Mouse (Mus musculus): ENCODE measurements around the gene Cfap97d2. TPM values are rescaled to one million over a fixed set of nuclear protein-coding genes. Genes with fewer than 3 reads are reported as not detected.

The Cfap97d2 gene
- total and polyA plus RNA-seq, 3 experiments, result not detected

DNA sequence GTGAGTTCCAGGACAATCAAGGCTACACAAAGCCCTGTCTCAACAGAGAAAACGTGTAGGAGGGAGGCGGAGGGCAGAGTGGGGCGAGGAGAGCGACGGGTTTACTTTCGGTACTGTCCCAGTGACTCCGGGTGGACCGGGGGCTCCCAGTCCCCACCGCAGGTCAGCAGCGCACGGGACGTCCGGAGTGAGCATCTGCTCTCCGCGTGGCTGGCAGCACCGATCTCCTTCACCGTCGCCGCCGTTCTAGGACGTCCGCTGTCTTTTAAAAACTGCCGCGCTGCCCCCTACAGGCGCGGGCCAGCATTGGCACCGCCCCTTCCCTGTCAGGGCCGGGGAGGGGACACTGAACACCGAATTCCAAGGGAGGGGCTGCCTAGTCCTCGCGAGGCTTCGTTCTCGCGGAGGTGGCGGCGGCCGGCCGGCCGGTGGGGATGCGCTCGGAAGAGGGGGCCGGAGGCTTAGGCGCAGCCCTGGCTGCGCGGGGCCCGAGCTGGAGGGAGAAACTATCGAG, 79.6 kb downstream of the Cfap97d2 start, which contains the start of gene Upf3a:
Gene Upf3a, plus strand, starts transcription at position 366 of the 514 bp plus-strand sequence.
- no peaks in the 10 kb centered on the region for H3K27me3 ChIP-seq (ENCODE audit: control insufficient read depth in 1 of 2, insufficient read depth in 2 of 2, low read length in 2 of 2)
- peaks cover 11% of the 10 kb centered on the region for H3K79me2 ChIP-seq (ENCODE audit: control insufficient read depth, insufficient read depth, low read length, poor library complexity)
- TF ChIP-seq TBP (IDR thresholded peaks at IDR 0.05; ENCODE audit: low read depth, low read length) (peak; percentile 91), MAZ (IDR thresholded peaks at IDR 0.05; ENCODE audit: low read depth, low read length) (peak; percentile 10; the same call in 1 of the 2 replicates), POLR2A (IDR thresholded peaks at IDR 0.05; ENCODE audit: control insufficient read depth in 1 of 2, insufficient read depth in 1 of 2, low read depth in 1 of 2, low read length in 2 of 2, poor library complexity in 1 of 2) (peak; percentile 94 to 96), MAX (IDR thresholded peaks at IDR 0.05; ENCODE audit: low read length) (peak; percentile 70), MEF2A (IDR thresholded peaks at IDR 0.05; ENCODE audit: extremely low read depth, insufficient replicate concordance, low read depth, low read length, poor library complexity, severe bottlenecking) (no peak), SIN3A (IDR thresholded peaks at IDR 0.05; ENCODE audit: low read length) (peak; percentile 67; the same call in 1 of the 2 replicates), EP300 (IDR thresholded peaks at IDR 0.05; ENCODE audit: low read depth in 1 of 2, low read length in 2 of 2) (no peak), NELFE (IDR thresholded peaks at IDR 0.05; ENCODE audit: low read depth, low read length) (peak; percentile 91), MXI1 (IDR thresholded peaks at IDR 0.05; ENCODE audit: low read depth, low read length) (peak; percentile 85), HCFC1 (IDR thresholded peaks at IDR 0.05; ENCODE audit: low read depth, low read length) (peak; percentile 67; the same call in 1 of the 2 replicates), E2F4 (IDR thresholded peaks at IDR 0.05; ENCODE audit: borderline replicate concordance, low read depth, low read length) (no peak), ELF1 (IDR thresholded peaks at IDR 0.05; ENCODE audit: low read depth, low read length) (peak; percentile 36; the same call in 1 of the 2 replicates), POLR2AphosphoS2 (IDR thresholded peaks at IDR 0.05; ENCODE audit: low read length) (peak; percentile 91), GABPA (IDR thresholded peaks at IDR 0.05; ENCODE audit: low read depth, low read length) (no peak), CTCF (IDR thresholded peaks at IDR 0.05 in 2 of 3, conservative IDR thresholded peaks at IDR 0.05 in 1 of 3; ENCODE audit: control insufficient read depth in 1 of 3, insufficient read depth in 1 of 3, low read depth in 2 of 3, low read length in 3 of 3, poor library complexity in 1 of 3, severe bottlenecking in 1 of 3) (peak; percentile 53 to 81 (median 75)), POLR2AphosphoS5 (IDR thresholded peaks at IDR 0.05; ENCODE audit: borderline replicate concordance, low read depth, low read length) (peak; percentile 80; the same call in 1 of the 2 replicates), RAD21 (IDR thresholded peaks at IDR 0.05; ENCODE audit: low read depth, low read length) (no peak; the same call in 1 of the 2 replicates), MYB (IDR thresholded peaks at IDR 0.05; ENCODE audit: low read depth, low read length) (no peak), TCF12 (IDR thresholded peaks at IDR 0.05; ENCODE audit: low read depth, low read length) (peak; percentile 64; the same call in 1 of the 2 replicates)
- H3K9ac ChIP-seq (ENCODE audit: control insufficient read depth, low read depth, low read length, poor library complexity, severe bottlenecking), result peak within 1 kb of the TSS; percentile 98
- H3K4me3 ChIP-seq (ENCODE audit: control insufficient read depth in 1 of 2, insufficient read depth in 1 of 2, low read depth in 2 of 2, low read length in 2 of 2), result peak within 1 kb of the TSS; percentile 68 to 82
- peaks cover 0 to 10% of the 10 kb centered on the region in 2 experiments; a peak in 2 of 4 replicates for H3K4me1 ChIP-seq (ENCODE audit: control insufficient read depth in 1 of 2, insufficient read depth in 2 of 2, low read length in 2 of 2)
- H3K9me3 ChIP-seq (replicated peaks; ENCODE audit: insufficient read depth, low read length), result no peaks in the 10 kb centered on the region
- DNase-seq (ENCODE audit: low read depth, low spot score), result peak; percentile 96
- peak within 1 kb of the TSS; percentile 93 for H3K27ac ChIP-seq (ENCODE audit: control insufficient read depth, low read depth, low read length)
- H3K36me3 ChIP-seq (ENCODE audit: control insufficient read depth in 1 of 2, insufficient read depth in 2 of 2, low read length in 2 of 2), result peaks cover 0 to 11% of the 10 kb centered on the region in 2 experiments; a peak in 2 of 4 replicates

DNA sequence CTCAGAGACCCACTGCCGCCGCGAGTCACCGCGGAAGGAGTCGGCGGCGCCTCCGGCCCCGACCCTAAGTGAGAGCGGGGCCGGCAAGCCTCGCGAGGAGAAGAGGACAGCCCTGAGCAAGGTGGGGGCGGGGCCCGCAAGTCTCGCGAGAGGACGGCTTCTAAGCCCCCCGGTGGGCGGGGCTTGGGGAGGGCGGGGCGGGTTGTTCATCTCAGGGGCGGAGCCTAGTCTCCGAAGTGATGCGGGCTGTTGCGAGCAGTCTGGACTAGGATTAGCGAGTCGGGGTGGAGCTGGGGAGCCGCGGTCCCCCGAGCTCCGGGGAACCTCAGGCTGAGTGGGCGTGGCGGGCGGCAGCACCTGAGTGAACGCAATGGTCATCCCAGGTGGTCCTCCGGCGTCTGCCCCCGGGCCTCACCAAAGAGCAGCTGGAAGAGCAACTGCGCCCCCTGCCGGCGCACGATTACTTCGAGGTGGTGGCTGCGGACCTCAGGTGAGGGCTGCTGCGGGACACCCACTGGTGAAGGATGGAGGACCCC, 80.1 kb downstream of the Cfap97d2 start:
- DNase-seq (ENCODE audit: low read depth, low spot score), result peak; percentile 97
- H3K27me3 ChIP-seq (ENCODE audit: control insufficient read depth in 1 of 2, insufficient read depth in 2 of 2, low read length in 2 of 2), result no peaks in the 10 kb centered on the region
- peak overlapping the region; percentile 98 for H3K9ac ChIP-seq (ENCODE audit: control insufficient read depth, low read depth, low read length, poor library complexity, severe bottlenecking)
- H3K27ac ChIP-seq (ENCODE audit: control insufficient read depth, low read depth, low read length), result peak overlapping the region; percentile 93
- peak overlapping the region; percentile 64 to 82 for H3K4me3 ChIP-seq (ENCODE audit: control insufficient read depth in 1 of 2, insufficient read depth in 1 of 2, low read depth in 2 of 2, low read length in 2 of 2)
- no peaks in the 10 kb centered on the region for H3K9me3 ChIP-seq (replicated peaks; ENCODE audit: insufficient read depth, low read length)
- H3K79me2 ChIP-seq (ENCODE audit: control insufficient read depth, insufficient read depth, low read length, poor library complexity), result peaks cover 11% of the 10 kb centered on the region
- H3K4me1 ChIP-seq (ENCODE audit: control insufficient read depth in 1 of 2, insufficient read depth in 2 of 2, low read length in 2 of 2), result peaks cover 0 to 10% of the 10 kb centered on the region in 2 experiments; a peak in 2 of 4 replicates
- peaks cover 0 to 9% of the 10 kb centered on the region in 2 experiments; a peak in 2 of 4 replicates for H3K36me3 ChIP-seq (ENCODE audit: control insufficient read depth in 1 of 2, insufficient read depth in 2 of 2, low read length in 2 of 2)
- TF ChIP-seq POLR2AphosphoS5 (IDR thresholded peaks at IDR 0.05; ENCODE audit: borderline replicate concordance, low read depth, low read length), result no peak
- no peak for TF ChIP-seq MXI1 (IDR thresholded peaks at IDR 0.05; ENCODE audit: low read depth, low read length)
- no peak for TF ChIP-seq ELF1 (IDR thresholded peaks at IDR 0.05; ENCODE audit: low read depth, low read length)
- peak; percentile 57 for TF ChIP-seq SMC3 (IDR thresholded peaks at IDR 0.05; ENCODE audit: low read depth, low read length)
- no peak for TF ChIP-seq POLR2AphosphoS2 (IDR thresholded peaks at IDR 0.05; ENCODE audit: low read length)
- TF ChIP-seq GATA1 (IDR thresholded peaks at IDR 0.05; ENCODE audit: low read depth, low read length), result no peak
- TF ChIP-seq MEF2A (IDR thresholded peaks at IDR 0.05; ENCODE audit: extremely low read depth, insufficient replicate concordance, low read depth, low read length, poor library complexity, severe bottlenecking), result no peak
- TF ChIP-seq USF2 (IDR thresholded peaks at IDR 0.05; ENCODE audit: borderline replicate concordance in 1 of 2, insufficient read depth in 1 of 2, low read depth in 1 of 2, low read length in 2 of 2), result no peak
- TF ChIP-seq RAD21 (IDR thresholded peaks at IDR 0.05; ENCODE audit: low read depth, low read length), result peak; percentile 31
- no peak for TF ChIP-seq RCOR1 (IDR thresholded peaks at IDR 0.05; ENCODE audit: low read depth, low read length)
- peak; percentile 29; the same call in 1 of the 2 replicates for TF ChIP-seq MAZ (IDR thresholded peaks at IDR 0.05; ENCODE audit: low read depth, low read length)
- 0 out of 2 replicates have a peak, but pooled peaks have one; percentile 20 for TF ChIP-seq ZMIZ1 (IDR thresholded peaks at IDR 0.05; ENCODE audit: low read depth, low read length)
- TF ChIP-seq JUND (IDR thresholded peaks at IDR 0.05; ENCODE audit: low read depth, low read length), result no peak
- no peak; the same call in 1 of the 2 replicates for TF ChIP-seq NELFE (IDR thresholded peaks at IDR 0.05; ENCODE audit: low read depth, low read length)
- no peak for TF ChIP-seq MAX (IDR thresholded peaks at IDR 0.05; ENCODE audit: low read length)
- TF ChIP-seq CHD2 (IDR thresholded peaks at IDR 0.05; ENCODE audit: low read length), result peak; percentile 86; the same call in 1 of the 2 replicates
- peak; percentile 56 to 92 (median 78) for TF ChIP-seq CTCF (IDR thresholded peaks at IDR 0.05 in 2 of 3, conservative IDR thresholded peaks at IDR 0.05 in 1 of 3; ENCODE audit: control insufficient read depth in 1 of 3, insufficient read depth in 1 of 3, low read depth in 2 of 3, low read length in 3 of 3, poor library complexity in 1 of 3, severe bottlenecking in 1 of 3)
- TF ChIP-seq HCFC1 (IDR thresholded peaks at IDR 0.05; ENCODE audit: low read depth, low read length), result peak; percentile 55
- TF ChIP-seq SIN3A (IDR thresholded peaks at IDR 0.05; ENCODE audit: low read length), result 0 out of 2 replicates have a peak, but pooled peaks have one; percentile 46
- TF ChIP-seq TBP (IDR thresholded peaks at IDR 0.05; ENCODE audit: low read depth, low read length), result no peak

Measured in MEL (cell line).